In genomic region chr10:111009113-111009640, GRCm38 (mm10) we compare ENCODE assay signal across 8 mouse cellular contexts. TPM values are rescaled to one million over a fixed set of nuclear protein-coding genes. Genes with fewer than 3 reads are reported as not detected.
A peak's percentile ranks its signal among the peaks of the same experiment; 100 is the strongest.
DNase-seq lines count a peak whose midpoint lies in the region; ATAC-seq and TF ChIP-seq lines count a peak whose summit lies in the region.

No protein-coding gene starts in this region.

- peak overlapping the region; percentile 90 for H3K4me3 ChIP-seq in gastrocnemius, adult 2 months
- peak overlapping the region; percentile 93 for H3K4me3 ChIP-seq in liver, embryonic 12.5 days

- under 1% methylated on average over 26 of the region's 28 CpGs for WGBS in liver, embryonic 12.5 days (ENCODE audit: insufficient replicate concordance)

- peaks cover 8% of the 10 kb centered on the region; the same call in 1 of the 2 replicates for H3K27me3 ChIP-seq in liver, embryonic 12.5 days (replicated peaks)

- intact Hi-C loops in gastrocnemius, adult 2 months (cut with DNase I), result loop anchor here (2.0 kb wide), 1 partner anchor 18 kb away; no protein-coding TSS in a partner anchor
- intact Hi-C loops in gastrocnemius, postnatal 14 days (cut with DNase I; ENCODE audit: low total_unique reads), result no loop called here

- H3K9ac ChIP-seq in liver, embryonic 12.5 days, result peak overlapping the region; percentile 94

- no peaks in the 10 kb centered on the region for H3K9me3 ChIP-seq in liver, embryonic 12.5 days (replicated peaks)

- DNase-seq in gastrocnemius, adult 2 months, result no peak
- DNase-seq in gastrocnemius, postnatal 14 days, result no peak
- peak; percentile 23 for DNase-seq in 416B (ENCODE audit: low read depth)
- no peak for DNase-seq in urinary bladder, postnatal 25 days (ENCODE audit: low spot score)
- DNase-seq in ovary, postnatal 10 days (ENCODE audit: low spot score), result no peak
- no peak for DNase-seq in frontal cortex, adult 2 months (ENCODE audit: extremely low spot score in 1 of 2, low spot score in 1 of 2)

- peak overlapping the region; percentile 95 for H3K4me2 ChIP-seq in liver, embryonic 12.5 days

- no peaks in the 10 kb centered on the region for H3K36me3 ChIP-seq in liver, embryonic 12.5 days

- peak overlapping the region; percentile 100 for H3K27ac ChIP-seq in gastrocnemius, adult 2 months
- H3K27ac ChIP-seq in liver, embryonic 12.5 days, result peak overlapping the region; percentile 91

- H3K4me1 ChIP-seq in liver, embryonic 12.5 days, result peaks cover 60% of the 10 kb centered on the region

- no peak for TF ChIP-seq CTCF in gastrocnemius, adult 2 months (IDR thresholded peaks at IDR 0.05)

- peak; percentile 1; the same call in 1 of the 2 replicates for ATAC-seq in erythroid progenitor cell, adult 5-6 weeks (replicated peaks; ENCODE audit: low FRiP score, poor library complexity, severe bottlenecking)
- no peak for ATAC-seq in liver, embryonic 12.5 days

RNA-seq across cellular contexts. Expression of gene Zdhhc17, which starts 0.8 kb away (rescaled TPM):
- 10 to 100 TPM; 21.3 to 24.0 TPM for total RNA-seq in gastrocnemius, adult 2 months (2021)
- total RNA-seq in gastrocnemius, postnatal 14 days (2021), result 10 to 100 TPM; 20.7 to 22.6 TPM
- total RNA-seq in erythroid progenitor cell, adult 5-6 weeks (2015; ENCODE audit: low replicate concordance), result 9.4 and 9.6 TPM in 2 replicates
- total RNA-seq in erythroid progenitor cell, adult 5-6 weeks (2017; ENCODE audit: low replicate concordance), result 4.6 and 16.6 TPM in 2 replicates
- 7.7 and 9.1 TPM in 2 replicates for polyA plus RNA-seq in liver, embryonic 12.5 days (2016; fragmentation: Nextera tagmentation; extraction: Ambion mirVana)
- polyA plus RNA-seq in frontal cortex, adult 2 months (2012; rRNA removed), result 89.4 and 97.1 TPM in 2 replicates
